Mouse (Mus musculus): Measurements from ENCODE around the gene Hdac7. TPM values are rescaled to one million over a fixed set of nuclear protein-coding genes. Genes with fewer than 3 reads are reported as not detected.
A peak's percentile ranks its signal among the peaks of the same experiment; 100 is the strongest.

Gene Hdac7
- polyA plus RNA-seq, 1 experiment, result 827 TPM

- Histone ChIP-seq H3K36me3 (ENCODE audit: control insufficient read depth, insufficient read depth, low read length) (no peaks in the 10 kb centered on the region), H3K4me1 (replicated peaks; ENCODE audit: control insufficient read depth, insufficient read depth, low read length) (no peaks in the 10 kb centered on the region), H3K27me3 (ENCODE audit: control insufficient read depth, insufficient read depth, low read length) (no peaks in the 10 kb centered on the region), H3K4me3 (ENCODE audit: control insufficient read depth, insufficient read depth, low read length) (no peak overlapping the region), H3K27ac (ENCODE audit: control insufficient read depth, insufficient read depth, low read length) (no peak overlapping the region)
- DNase-seq, result no peak
- TF ChIP-seq POLR2A (IDR thresholded peaks at IDR 0.05; ENCODE audit: control insufficient read depth, extremely low read depth, insufficient read depth, low read length, poor library complexity), result no peak
- TF ChIP-seq CTCF (IDR thresholded peaks at IDR 0.05; ENCODE audit: borderline replicate concordance, control insufficient read depth, extremely low read depth, insufficient read depth, low read length, poor library complexity), result no peak
- WGBS, result 91% methylated on average over 3 of the region's 3 CpGs
These were observed 16.1 kb upstream of the Hdac7 start for GRCm38 (mm10) chr15:97860353-97860752.

- Histone ChIP-seq H3K27me3 (ENCODE audit: control insufficient read depth, insufficient read depth, low read length) (no peaks in the 10 kb centered on the region), H3K4me3 (ENCODE audit: control insufficient read depth, insufficient read depth, low read length) (no peak overlapping the region), H3K27ac (ENCODE audit: control insufficient read depth, insufficient read depth, low read length) (no peak overlapping the region), H3K36me3 (ENCODE audit: control insufficient read depth, insufficient read depth, low read length) (no peaks in the 10 kb centered on the region), H3K4me1 (replicated peaks; ENCODE audit: control insufficient read depth, insufficient read depth, low read length) (no peaks in the 10 kb centered on the region)
- 88% methylated on average over 4 of the region's 4 CpGs for WGBS
- TF ChIP-seq POLR2A (IDR thresholded peaks at IDR 0.05; ENCODE audit: control insufficient read depth, extremely low read depth, insufficient read depth, low read length, poor library complexity) (no peak), CTCF (IDR thresholded peaks at IDR 0.05; ENCODE audit: borderline replicate concordance, control insufficient read depth, extremely low read depth, insufficient read depth, low read length, poor library complexity) (no peak)
- DNase-seq, result no peak
These were observed 14.1 kb upstream of the Hdac7 start for GRCm38 (mm10) chr15:97858431-97858830.

- H3K36me3 ChIP-seq (ENCODE audit: control insufficient read depth, insufficient read depth, low read length), result no peaks in the 10 kb centered on the region
- WGBS, result 76% methylated on average over 6 of the region's 6 CpGs
- DNase-seq, result no peak
These were observed 10.2 kb upstream of the Hdac7 start for GRCm38 (mm10) chr15:97854551-97854950.

GRCm38 (mm10) chr15:97854059-97854458, 9.8 kb upstream of the Hdac7 start:
- no peak for DNase-seq
- no peak overlapping the region for H3K27ac ChIP-seq (ENCODE audit: control insufficient read depth, insufficient read depth, low read length)
- no peak for TF ChIP-seq POLR2A (IDR thresholded peaks at IDR 0.05; ENCODE audit: control insufficient read depth, extremely low read depth, insufficient read depth, low read length, poor library complexity)
- no peak for TF ChIP-seq CTCF (IDR thresholded peaks at IDR 0.05; ENCODE audit: borderline replicate concordance, control insufficient read depth, extremely low read depth, insufficient read depth, low read length, poor library complexity)
- no peaks in the 10 kb centered on the region for H3K27me3 ChIP-seq (ENCODE audit: control insufficient read depth, insufficient read depth, low read length)
- WGBS, result 48% methylated on average over 8 of the region's 8 CpGs
- H3K4me1 ChIP-seq (replicated peaks; ENCODE audit: control insufficient read depth, insufficient read depth, low read length), result no peaks in the 10 kb centered on the region
- H3K4me3 ChIP-seq (ENCODE audit: control insufficient read depth, insufficient read depth, low read length), result no peak overlapping the region
- H3K36me3 ChIP-seq (ENCODE audit: control insufficient read depth, insufficient read depth, low read length), result no peaks in the 10 kb centered on the region

More at GRCm38 (mm10) chr15:97854551-97854950, 10.2 kb upstream of the Hdac7 start:
- TF ChIP-seq CTCF (IDR thresholded peaks at IDR 0.05; ENCODE audit: borderline replicate concordance, control insufficient read depth, extremely low read depth, insufficient read depth, low read length, poor library complexity), result no peak
- no peak for TF ChIP-seq POLR2A (IDR thresholded peaks at IDR 0.05; ENCODE audit: control insufficient read depth, extremely low read depth, insufficient read depth, low read length, poor library complexity)
- H3K27me3 ChIP-seq (ENCODE audit: control insufficient read depth, insufficient read depth, low read length), result no peaks in the 10 kb centered on the region
- no peaks in the 10 kb centered on the region for H3K4me1 ChIP-seq (replicated peaks; ENCODE audit: control insufficient read depth, insufficient read depth, low read length)
- no peak overlapping the region for H3K27ac ChIP-seq (ENCODE audit: control insufficient read depth, insufficient read depth, low read length)
- no peak overlapping the region for H3K4me3 ChIP-seq (ENCODE audit: control insufficient read depth, insufficient read depth, low read length)

- TF ChIP-seq CTCF (IDR thresholded peaks at IDR 0.05; ENCODE audit: borderline replicate concordance, control insufficient read depth, extremely low read depth, insufficient read depth, low read length, poor library complexity), result no peak
- TF ChIP-seq POLR2A (IDR thresholded peaks at IDR 0.05; ENCODE audit: control insufficient read depth, extremely low read depth, insufficient read depth, low read length, poor library complexity), result no peak
These were observed 8.0 kb upstream of the Hdac7 start for GRCm38 (mm10) chr15:97852291-97852690.

GRCm38 (mm10) chr15:97851011-97851410, 6.7 kb upstream of the Hdac7 start:
- Histone ChIP-seq H3K27me3 (ENCODE audit: control insufficient read depth, insufficient read depth, low read length) (no peaks in the 10 kb centered on the region), H3K36me3 (ENCODE audit: control insufficient read depth, insufficient read depth, low read length) (no peaks in the 10 kb centered on the region), H3K4me1 (replicated peaks; ENCODE audit: control insufficient read depth, insufficient read depth, low read length) (peaks cover 12% of the 10 kb centered on the region), H3K27ac (ENCODE audit: control insufficient read depth, insufficient read depth, low read length) (no peak overlapping the region), H3K4me3 (ENCODE audit: control insufficient read depth, insufficient read depth, low read length) (no peak overlapping the region)
- 97% methylated on average over 5 of the region's 5 CpGs for WGBS
- DNase-seq, result no peak
- TF ChIP-seq POLR2A (IDR thresholded peaks at IDR 0.05; ENCODE audit: control insufficient read depth, extremely low read depth, insufficient read depth, low read length, poor library complexity) (no peak), CTCF (IDR thresholded peaks at IDR 0.05; ENCODE audit: borderline replicate concordance, control insufficient read depth, extremely low read depth, insufficient read depth, low read length, poor library complexity) (no peak)

More at GRCm38 (mm10) chr15:97852291-97852690, 8.0 kb upstream of the Hdac7 start:
- Histone ChIP-seq H3K27me3 (ENCODE audit: control insufficient read depth, insufficient read depth, low read length) (no peaks in the 10 kb centered on the region), H3K27ac (ENCODE audit: control insufficient read depth, insufficient read depth, low read length) (no peak overlapping the region), H3K4me3 (ENCODE audit: control insufficient read depth, insufficient read depth, low read length) (no peak overlapping the region), H3K4me1 (replicated peaks; ENCODE audit: control insufficient read depth, insufficient read depth, low read length) (peaks cover 6% of the 10 kb centered on the region), H3K36me3 (ENCODE audit: control insufficient read depth, insufficient read depth, low read length) (no peaks in the 10 kb centered on the region)
- DNase-seq, result no peak
- 96% methylated on average over 3 of the region's 3 CpGs for WGBS

- Histone ChIP-seq H3K36me3 (ENCODE audit: control insufficient read depth, insufficient read depth, low read length) (no peaks in the 10 kb centered on the region), H3K27me3 (ENCODE audit: control insufficient read depth, insufficient read depth, low read length) (no peaks in the 10 kb centered on the region), H3K27ac (ENCODE audit: control insufficient read depth, insufficient read depth, low read length) (no peak overlapping the region), H3K4me3 (ENCODE audit: control insufficient read depth, insufficient read depth, low read length) (no peak overlapping the region), H3K4me1 (replicated peaks; ENCODE audit: control insufficient read depth, insufficient read depth, low read length) (peaks cover 16% of the 10 kb centered on the region)
- DNase-seq, result peak; percentile 59
- TF ChIP-seq CTCF (IDR thresholded peaks at IDR 0.05; ENCODE audit: borderline replicate concordance, control insufficient read depth, extremely low read depth, insufficient read depth, low read length, poor library complexity) (peak; percentile 68; the same call in 1 of the 2 replicates), POLR2A (IDR thresholded peaks at IDR 0.05; ENCODE audit: control insufficient read depth, extremely low read depth, insufficient read depth, low read length, poor library complexity) (no peak)
- WGBS, result 22% methylated on average over 2 of the region's 2 CpGs
These were observed 6.1 kb upstream of the Hdac7 start for GRCm38 (mm10) chr15:97850441-97850840.
